Mouse (Mus musculus) limb, embryonic 10.5 days (tissue): ENCODE measurements around the gene Hspa12a. TPM values are rescaled to one million over a fixed set of nuclear protein-coding genes. Genes with fewer than 3 reads are reported as not detected.
A peak's percentile ranks its signal among the peaks of the same experiment; 100 is the strongest.

Experiments
- DNase-seq: peaks from one replicate; pipeline ENCODE4 v3.0.0-alpha.2; 2017; ENCODE audit warnings: low spot score
- H3K27ac ChIP-seq: fragments of 300-500 bp; sonication (generic); 2 replicates; pipeline ENCODE4 v1.5.1; 2016; ENCODE audit warnings: mild to moderate bottlenecking
- H3K27me3 ChIP-seq: fragments of 300-500 bp; sonication (generic); 2 replicates; pipeline ENCODE4 v1.6.1; 2016; ENCODE audit warnings: low read depth, mild to moderate bottlenecking; ENCODE audit not compliant: poor library complexity, severe bottlenecking
- H3K36me3 ChIP-seq: fragments of 300-500 bp; sonication (generic); 2 replicates; pipeline ENCODE4 v1.6.1; 2016; ENCODE audit warnings: mild to moderate bottlenecking, moderate library complexity
- H3K4me1 ChIP-seq: fragments of 300-500 bp; sonication (generic); 2 replicates; pipeline ENCODE4 v1.6.1; 2016
- H3K4me3 ChIP-seq: fragments of 300-500 bp; sonication (generic); 2 replicates; pipeline ENCODE4 v1.5.1; 2016; ENCODE audit warnings: mild to moderate bottlenecking, moderate library complexity
- H3K9me3 ChIP-seq: fragments of 300-500 bp; sonication (generic); replicated peaks from 2 replicates; pipeline ENCODE4 v1.6.1; 2016; ENCODE audit warnings: mild to moderate bottlenecking
- WGBS: fragments of 180-500 bp; shearing (Covaris S2); methylation state at CpG from one replicate; pipeline ENCODE4 v1.1.7; 2016; 5-methylcytosine and 5-hydroxymethylcytosine counted together
- polyA plus RNA-seq: library from polyadenylated mRNA; unstranded; fragments of >200 nt; fragmentation: Nextera tagmentation; extraction: Ambion mirVana; gene quantifications from 2 replicates; pipeline ENCODE4 v1.2.1, GENCODE M21; 2016

Hspa12a gene
- polyA plus RNA-seq, 1 experiment from 2014 or later, result 3.6 TPM

- H3K27ac ChIP-seq, result no peak overlapping the region
- no peaks in the 10 kb centered on the region for H3K36me3 ChIP-seq
- 93% methylated on average over 3 of the region's 3 CpGs for WGBS
- no peaks in the 10 kb centered on the region for H3K9me3 ChIP-seq
- no peak for DNase-seq
- H3K4me1 ChIP-seq, result peaks cover 8% of the 10 kb centered on the region
- H3K27me3 ChIP-seq, result no peaks in the 10 kb centered on the region
- no peak overlapping the region for H3K4me3 ChIP-seq
These were observed 120.2 kb downstream of the Hspa12a start for GRCm38 (mm10) chr19:58823301-58823700.

GRCm38 (mm10) chr19:58822454-58823200 lies 120.8 kb downstream of the Hspa12a start:
- peaks cover 8% of the 10 kb centered on the region for H3K4me1 ChIP-seq
- H3K27ac ChIP-seq, result 0 out of 2 replicates have a peak overlapping the region, but pooled peaks have one; percentile 5
- H3K27me3 ChIP-seq, result no peaks in the 10 kb centered on the region
- H3K36me3 ChIP-seq, result no peaks in the 10 kb centered on the region
- WGBS, result 79% methylated on average over 20 of the region's 20 CpGs
- H3K4me3 ChIP-seq, result no peak overlapping the region
- no peak for DNase-seq
- H3K9me3 ChIP-seq, result no peaks in the 10 kb centered on the region

DNA sequence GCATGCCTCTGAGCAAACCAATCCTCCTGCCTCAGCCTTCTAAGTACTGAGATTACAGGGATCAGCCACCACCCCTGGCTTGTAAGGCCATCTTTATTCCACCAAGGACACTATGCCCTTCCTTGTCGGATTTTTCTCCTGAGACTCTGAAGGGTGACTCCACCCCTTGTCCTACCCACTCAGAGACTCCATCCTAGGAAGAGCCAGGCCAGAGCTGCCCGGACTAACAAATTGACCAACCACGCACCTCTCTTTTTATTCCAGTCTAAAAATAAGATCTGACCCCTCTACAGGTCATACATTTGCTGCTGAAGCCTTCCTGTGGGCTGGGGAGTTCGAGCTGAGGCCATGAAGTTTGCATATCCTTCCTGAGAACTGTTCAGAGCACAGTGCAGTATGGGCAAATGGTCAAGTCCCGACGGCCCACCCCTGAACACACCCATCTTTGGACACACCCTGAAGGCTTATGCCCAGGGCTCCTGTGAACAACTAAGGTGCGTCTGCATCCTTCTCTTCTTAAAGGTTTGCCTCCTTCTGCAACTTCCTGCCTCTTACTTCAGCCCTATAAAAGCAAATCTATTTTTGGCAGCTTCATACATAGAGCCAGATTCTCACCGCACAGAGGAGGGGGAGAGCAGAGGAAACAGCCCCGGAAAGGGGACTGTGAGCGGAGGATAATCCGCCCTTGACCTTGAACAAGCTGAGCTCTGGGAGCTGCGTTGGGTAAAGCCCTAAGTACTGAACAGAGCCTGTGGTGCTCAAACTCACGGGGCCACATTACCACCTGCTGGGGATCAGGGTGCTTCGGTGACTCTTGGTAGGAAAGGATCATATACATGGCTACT lies 124.7 kb downstream of the Hspa12a start:
- Histone ChIP-seq H3K36me3 (no peaks in the 10 kb centered on the region), H3K9me3 (no peaks in the 10 kb centered on the region), H3K4me3 (no peak overlapping the region), H3K27ac (no peak overlapping the region), H3K27me3 (no peaks in the 10 kb centered on the region), H3K4me1 (peaks cover 17% of the 10 kb centered on the region)
- WGBS, result 86% methylated on average over 14 of the region's 14 CpGs
- no peak for DNase-seq

DNA sequence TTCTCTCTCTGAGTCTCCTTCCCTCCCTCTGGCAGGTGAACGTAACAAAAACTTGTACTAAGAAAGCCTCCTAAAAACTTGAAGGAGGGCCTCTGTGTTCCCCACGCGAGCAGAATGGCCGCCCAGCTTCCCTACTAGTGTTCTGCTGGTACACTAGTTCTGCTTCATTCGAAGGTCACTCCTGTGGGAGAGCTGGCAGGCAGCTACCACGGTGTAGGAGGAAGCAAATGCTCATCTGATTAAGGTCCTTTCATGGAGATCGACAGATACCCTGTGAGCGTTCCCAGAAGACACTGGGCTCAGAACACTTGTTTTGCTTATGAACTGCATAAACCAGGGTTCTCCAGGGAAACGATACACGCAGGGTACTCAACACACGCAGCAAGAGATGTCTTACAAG lies 126.1 kb downstream of the Hspa12a start:
- H3K4me3 ChIP-seq, result no peak overlapping the region
- no peaks in the 10 kb centered on the region for H3K9me3 ChIP-seq
- H3K4me1 ChIP-seq, result peaks cover 12% of the 10 kb centered on the region
- 89% methylated on average over 11 of the region's 11 CpGs for WGBS
- H3K36me3 ChIP-seq, result no peaks in the 10 kb centered on the region
- H3K27me3 ChIP-seq, result no peaks in the 10 kb centered on the region
- H3K27ac ChIP-seq, result no peak overlapping the region
- no peak for DNase-seq

- WGBS, result 82% methylated on average over 17 of the region's 17 CpGs
- Histone ChIP-seq H3K4me1 (peaks cover 8% of the 10 kb centered on the region), H3K36me3 (no peaks in the 10 kb centered on the region), H3K27ac (no peak overlapping the region), H3K9me3 (no peaks in the 10 kb centered on the region), H3K27me3 (no peaks in the 10 kb centered on the region), H3K4me3 (no peak overlapping the region)
- no peak for DNase-seq
These were observed 126.9 kb downstream of the Hspa12a start for GRCm38 (mm10) chr19:58816453-58817041.

GRCm38 (mm10) chr19:58815179-58815922 lies 128.1 kb downstream of the Hspa12a start:
- Histone ChIP-seq H3K36me3 (no peaks in the 10 kb centered on the region), H3K4me1 (peaks cover 8% of the 10 kb centered on the region), H3K27ac (no peak overlapping the region), H3K27me3 (no peaks in the 10 kb centered on the region), H3K4me3 (no peak overlapping the region), H3K9me3 (no peaks in the 10 kb centered on the region)
- DNase-seq, result no peak
- WGBS, result 89% methylated on average over 13 of the region's 13 CpGs

DNA sequence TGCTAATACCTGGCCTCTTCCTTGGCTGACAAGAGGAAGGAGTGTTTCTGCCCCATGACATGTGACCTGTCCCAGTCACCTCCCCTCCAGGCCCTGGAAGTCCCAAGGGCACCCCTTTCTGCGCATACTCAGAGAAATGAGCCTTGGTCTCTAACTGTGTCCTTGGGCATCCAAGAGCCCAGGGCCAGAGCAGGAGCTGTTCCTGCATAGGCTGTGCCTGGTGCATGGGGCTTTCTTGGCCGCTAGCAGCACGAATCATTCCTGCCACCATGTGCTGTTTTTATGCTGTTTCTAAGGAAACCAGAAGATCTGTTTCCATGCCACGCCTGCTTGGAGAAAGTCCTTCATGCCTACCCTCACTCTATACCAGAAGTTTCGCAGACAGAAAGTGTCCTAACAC lies 132.9 kb downstream of the Hspa12a start:
- H3K27ac ChIP-seq, result no peak overlapping the region
- DNase-seq, result no peak
- H3K27me3 ChIP-seq, result no peaks in the 10 kb centered on the region
- no peaks in the 10 kb centered on the region for H3K36me3 ChIP-seq
- H3K4me1 ChIP-seq, result no peaks in the 10 kb centered on the region
- 86% methylated on average over 5 of the region's 5 CpGs for WGBS
- no peaks in the 10 kb centered on the region for H3K9me3 ChIP-seq
- H3K4me3 ChIP-seq, result no peak overlapping the region

DNA sequence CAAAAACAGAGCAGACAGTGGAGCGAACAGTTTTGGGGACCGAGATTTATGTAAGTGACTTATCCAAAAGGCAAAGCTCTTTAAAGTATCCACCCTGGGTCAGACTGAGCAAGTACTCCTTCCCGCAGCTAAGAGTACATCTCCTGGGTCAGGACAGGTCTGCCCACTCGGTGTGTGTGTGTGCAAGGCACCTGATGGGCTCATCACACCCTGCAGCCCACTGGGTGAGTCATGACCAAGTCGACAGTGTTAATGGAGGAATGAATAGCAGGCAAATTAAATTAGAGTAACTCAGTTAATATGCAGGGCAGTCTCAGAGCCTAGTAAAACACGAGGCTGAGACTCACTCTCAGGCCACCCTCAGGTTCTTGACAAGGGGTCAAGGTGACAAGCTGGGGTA lies 134.6 kb downstream of the Hspa12a start:
- H3K27ac ChIP-seq, result no peak overlapping the region
- H3K4me1 ChIP-seq, result no peaks in the 10 kb centered on the region
- H3K4me3 ChIP-seq, result no peak overlapping the region
- no peak for DNase-seq
- H3K36me3 ChIP-seq, result no peaks in the 10 kb centered on the region
- WGBS, result 76% methylated on average over 6 of the region's 6 CpGs
- H3K9me3 ChIP-seq, result no peaks in the 10 kb centered on the region
- H3K27me3 ChIP-seq, result no peaks in the 10 kb centered on the region

DNA sequence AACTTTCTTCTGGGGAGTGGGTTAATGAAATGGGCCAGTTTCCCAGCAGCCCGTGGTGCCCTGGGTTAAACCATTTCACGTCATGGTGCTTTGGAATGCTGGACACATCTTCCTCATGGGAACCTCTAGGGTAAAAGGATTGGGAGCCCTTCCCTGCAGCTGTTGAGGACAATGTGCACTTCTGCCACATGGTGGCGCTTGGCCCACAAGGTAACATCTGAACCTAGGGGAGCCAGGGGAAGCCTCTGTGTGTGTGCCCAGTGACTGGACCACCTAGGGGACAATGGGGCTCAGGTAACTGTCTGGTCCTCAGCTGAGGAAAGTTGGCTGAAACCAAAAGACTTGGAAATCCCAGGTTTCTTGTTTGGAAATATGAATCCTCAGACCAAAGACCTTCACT lies 137.1 kb downstream of the Hspa12a start:
- no peak overlapping the region for H3K27ac ChIP-seq
- no peaks in the 10 kb centered on the region for H3K9me3 ChIP-seq
- no peaks in the 10 kb centered on the region for H3K27me3 ChIP-seq

DNA sequence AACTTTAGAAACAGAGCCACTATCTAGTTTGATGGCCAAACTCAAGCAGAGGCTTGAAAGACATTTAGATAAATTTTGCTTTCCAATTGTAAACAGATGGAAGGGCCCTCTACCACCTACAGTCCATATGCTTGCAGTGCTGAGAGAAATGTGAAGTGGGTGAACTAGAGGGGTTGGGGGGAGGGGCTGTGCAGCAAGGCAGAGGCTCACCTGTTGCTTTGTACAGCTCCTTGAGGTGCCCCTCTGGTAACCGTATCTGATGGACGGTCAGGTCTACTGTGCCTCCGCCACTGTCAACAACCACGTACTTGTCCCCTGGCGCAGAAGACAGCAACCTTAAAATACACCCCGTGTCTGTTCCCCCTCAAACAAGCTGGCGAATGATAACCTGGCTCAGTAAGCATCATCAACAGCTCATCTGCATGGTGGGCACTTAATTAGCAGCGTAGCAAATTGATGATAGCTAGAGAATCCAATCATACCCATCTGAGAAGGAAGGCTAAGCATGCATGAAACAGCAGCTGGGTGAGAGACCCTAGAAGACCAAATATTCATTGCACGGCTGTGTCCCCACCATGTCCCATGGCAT lies 138.2 kb downstream of the Hspa12a start:
- Histone ChIP-seq H3K27ac (no peak overlapping the region), H3K4me1 (no peaks in the 10 kb centered on the region), H3K9me3 (no peaks in the 10 kb centered on the region), H3K36me3 (no peaks in the 10 kb centered on the region), H3K4me3 (no peak overlapping the region), H3K27me3 (no peaks in the 10 kb centered on the region)
- no peak for DNase-seq
- WGBS, result 92% methylated on average over 9 of the region's 9 CpGs

More for the DNA sequence above, 137.1 kb downstream of the Hspa12a start:
- H3K4me1 ChIP-seq, result no peaks in the 10 kb centered on the region
- WGBS, result 3% methylated on average over 3 of the region's 3 CpGs
- no peaks in the 10 kb centered on the region for H3K36me3 ChIP-seq
- peak; percentile 80 for DNase-seq
- H3K4me3 ChIP-seq, result no peak overlapping the region

GRCm38 (mm10) chr19:58795114-58795669 lies 148.3 kb downstream of the Hspa12a start:
- Histone ChIP-seq H3K27ac (no peak overlapping the region), H3K36me3 (no peaks in the 10 kb centered on the region), H3K27me3 (no peaks in the 10 kb centered on the region), H3K4me1 (peaks cover 15% of the 10 kb centered on the region), H3K9me3 (no peaks in the 10 kb centered on the region), H3K4me3 (no peak overlapping the region)
- 72% methylated on average over 12 of the region's 12 CpGs for whole genome bisulfite sequencing
- no peak for DNase-seq

DNA sequence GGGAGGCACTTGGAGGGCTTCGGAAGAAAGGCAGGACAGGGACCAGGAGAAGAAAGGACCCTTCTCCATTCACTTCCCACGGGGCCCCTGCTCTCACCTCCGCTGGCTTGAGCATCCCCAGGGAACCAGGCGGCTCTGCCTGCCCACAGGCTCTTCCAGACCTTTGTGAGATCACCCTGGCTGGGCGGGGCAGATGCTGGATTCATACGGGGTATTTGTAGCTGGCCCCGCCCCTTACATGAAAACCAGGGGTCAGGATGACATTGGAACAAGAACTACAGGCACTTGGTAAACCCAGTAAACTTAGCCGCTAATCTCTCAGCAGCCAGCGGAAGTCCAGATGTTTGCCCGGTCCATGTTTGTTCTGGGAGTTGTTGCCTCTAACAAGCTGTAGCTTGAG lies 149.2 kb downstream of the Hspa12a start, which contains the start of gene 1700019N19Rik:
Gene 1700019N19Rik, minus strand, starts transcription at position 178 of the 400 bp plus-strand sequence.
- Histone ChIP-seq H3K9me3 (no peaks in the 10 kb centered on the region), H3K27me3 (no peaks in the 10 kb centered on the region), H3K4me3 (no peak within 1 kb of the TSS), H3K27ac (no peak within 1 kb of the TSS; the same call in 1 of the 2 replicates), H3K4me1 (peaks cover 15% of the 10 kb centered on the region), H3K36me3 (no peaks in the 10 kb centered on the region)
- no peak for DNase-seq
- 56% methylated on average over 10 of the region's 10 CpGs for WGBS
